Mouse (Mus musculus): Measurements from ENCODE around the gene Wdr20.

DNA sequence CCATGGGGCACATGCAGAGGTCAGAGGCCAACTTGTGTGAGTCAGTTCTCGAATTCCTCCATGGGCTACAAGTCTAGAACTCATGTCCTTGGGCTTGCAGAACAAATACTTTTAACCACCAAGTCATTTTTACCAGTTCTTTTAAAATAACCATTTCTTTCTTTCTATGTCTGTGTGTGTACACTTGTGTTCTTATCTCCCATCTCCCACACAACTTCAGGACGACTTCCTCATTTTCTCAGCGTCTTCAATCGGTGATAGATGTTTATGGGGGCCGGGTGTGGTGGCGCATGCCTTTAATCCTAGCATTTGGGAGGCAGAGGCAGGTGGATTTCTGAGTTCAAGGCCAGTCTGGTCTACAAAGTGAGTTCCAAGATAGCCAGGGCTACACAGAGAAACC is 23.5 kb upstream of the Wdr20 start:
- TF ChIP-seq CTCF (IDR thresholded peaks at IDR 0.05; ENCODE audit: low read depth): no peak
- no peak for TF ChIP-seq EP300 (IDR thresholded peaks at IDR 0.05; ENCODE audit: low read depth)
